Mouse (Mus musculus) erythroblast, embryonic 14.5 days (primary cell): ENCODE measurements around the gene Numb.

Experiments used
- GATA1 ChIP-seq: IDR thresholded peaks from 2 replicates; pipeline ENCODE4 v1.6.1; 2012; ENCODE audit warnings: low read length, inconsistent platforms, mixed read lengths
- TAL1 ChIP-seq: IDR thresholded peaks from 3 replicates; pipeline ENCODE4 v1.6.1; 2012; ENCODE audit warnings: low read length, inconsistent platforms, mixed read lengths

DNA sequence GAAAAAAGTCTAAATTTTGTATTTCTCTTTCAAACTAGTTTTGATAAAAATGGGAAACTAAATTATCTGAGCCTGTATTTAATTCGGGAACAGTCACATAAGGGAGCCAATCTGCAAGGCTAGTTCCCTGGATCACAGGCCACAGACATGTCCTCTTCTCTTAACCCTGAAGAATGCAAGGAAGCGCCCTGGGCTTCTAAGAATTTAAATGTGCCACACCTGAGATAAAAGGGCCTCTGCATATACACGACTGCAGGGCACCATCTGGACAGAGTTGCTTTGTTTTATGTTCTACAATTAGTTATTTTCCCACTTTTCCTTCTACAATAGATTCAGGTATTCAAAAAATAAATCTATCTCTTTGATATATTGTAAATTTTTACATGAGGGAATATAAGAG is 91.3 kb downstream of the Numb start:
- TF ChIP-seq GATA1, result no peak
- TF ChIP-seq TAL1, result no peak
